Mouse (Mus musculus) urinary bladder, adult 2 months (tissue): Measurements from ENCODE around the gene Gpsm1. TPM values are rescaled to one million over a fixed set of nuclear protein-coding genes. Genes with fewer than 3 reads are reported as not detected.
A peak's percentile ranks its signal among the peaks of the same experiment; 100 is the strongest.

ENCODE experiments used
- DNase-seq: peaks from one replicate; pipeline ENCODE4 v3.0.0; 2022; ENCODE audit warnings: low spot score
- polyA plus RNA-seq: library from polyadenylated mRNA; depleted of rRNA; stranded (reverse); fragments of >200 nt; gene quantifications from 2 replicates; pipeline ENCODE4 v1.2.3, GENCODE M21; 2012; rRNA removed

The Gpsm1 gene
- polyA plus RNA-seq, result 17.1 and 20.7 TPM in 2 replicates

DNA sequence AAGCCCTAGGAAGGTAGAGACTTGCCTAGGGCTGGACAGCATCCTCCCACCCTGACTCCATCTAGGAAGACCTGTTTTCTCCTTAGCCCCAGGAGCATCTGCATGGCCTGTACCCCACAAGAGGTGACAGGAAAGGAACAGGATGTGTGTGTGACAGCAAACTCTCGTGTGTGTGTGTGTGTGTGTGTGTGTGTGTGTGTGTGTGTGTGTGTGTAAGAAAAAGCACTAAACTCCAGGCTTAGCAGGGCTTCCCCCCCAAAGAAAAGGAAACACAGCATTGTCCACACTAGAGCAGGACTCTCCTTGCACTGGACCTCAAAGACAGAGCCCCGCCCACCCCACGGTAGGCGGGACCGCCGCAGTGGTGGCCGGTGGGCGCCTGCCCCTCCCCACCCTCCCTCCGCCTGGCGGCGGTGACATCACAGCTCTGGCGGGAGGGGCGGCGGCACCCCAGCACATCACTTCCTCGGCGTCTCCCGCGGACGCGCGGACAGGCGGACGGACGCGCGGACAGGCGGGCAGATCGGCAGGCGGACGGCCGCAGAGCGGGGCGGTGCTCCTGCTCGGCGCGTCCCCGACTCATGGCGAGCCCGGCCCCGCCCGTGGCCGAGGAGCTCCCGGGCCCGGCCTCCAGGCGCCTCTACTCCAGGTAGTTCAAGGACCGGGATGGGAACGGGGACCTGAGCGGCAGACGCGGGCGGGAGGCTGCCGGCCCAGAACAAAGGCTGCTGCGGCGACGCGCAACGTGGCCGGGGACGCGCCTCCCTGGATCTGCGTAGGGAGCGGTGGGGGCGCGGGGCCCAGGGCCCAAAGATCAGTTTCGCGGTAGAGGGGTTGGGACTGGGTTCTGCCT, at the start of gene Gpsm1:
Gene Gpsm1 (plus strand): TSS at position 444 of the 853 bp plus-strand sequence.
- peak; percentile 68 for DNase-seq

- DNase-seq, result no peak
Measured at GRCm38 (mm10) chr2:26266066-26266742, 49.1 kb upstream of the Gpsm1 start.

DNA sequence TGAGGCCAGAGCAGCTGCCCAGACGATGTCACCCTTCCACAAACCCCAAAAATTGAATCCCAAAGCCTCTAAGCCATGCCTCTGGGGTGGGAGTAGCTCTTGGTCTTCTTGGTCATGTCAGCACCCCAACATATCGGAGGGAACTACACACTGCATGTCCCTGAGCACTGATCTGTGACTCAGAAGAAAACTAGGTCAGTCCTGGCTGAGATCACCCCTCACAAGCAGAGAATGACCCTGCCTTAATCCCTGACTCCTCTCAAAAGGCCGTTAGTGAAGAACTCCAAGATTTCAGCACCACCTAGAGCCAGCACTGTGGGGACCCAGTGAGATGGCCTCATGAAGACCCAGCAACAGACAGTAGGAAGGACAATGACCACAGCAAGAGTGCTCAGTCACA, 47.1 kb upstream of the Gpsm1 start:
- no peak for DNase-seq

DNA sequence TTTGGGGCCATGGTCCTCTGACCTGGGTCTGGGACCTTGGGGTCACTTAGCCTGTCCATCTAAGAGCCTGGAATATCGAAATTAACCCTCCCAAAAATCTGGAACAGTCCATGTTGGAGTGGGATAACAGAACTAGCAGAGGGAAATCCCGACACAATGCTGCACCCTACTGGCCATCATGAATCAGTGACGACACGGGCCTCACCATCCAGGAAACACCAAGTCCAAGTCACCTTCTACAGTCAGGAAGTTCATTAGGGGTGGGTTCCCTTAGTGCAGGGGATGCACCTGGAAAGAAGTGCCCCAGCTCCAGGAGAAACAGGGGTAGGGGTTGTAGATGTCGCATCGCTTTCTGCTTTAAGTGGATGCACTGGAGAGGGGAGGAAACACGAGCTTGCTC, 41.7 kb upstream of the Gpsm1 start:
- no peak for DNase-seq

DNA sequence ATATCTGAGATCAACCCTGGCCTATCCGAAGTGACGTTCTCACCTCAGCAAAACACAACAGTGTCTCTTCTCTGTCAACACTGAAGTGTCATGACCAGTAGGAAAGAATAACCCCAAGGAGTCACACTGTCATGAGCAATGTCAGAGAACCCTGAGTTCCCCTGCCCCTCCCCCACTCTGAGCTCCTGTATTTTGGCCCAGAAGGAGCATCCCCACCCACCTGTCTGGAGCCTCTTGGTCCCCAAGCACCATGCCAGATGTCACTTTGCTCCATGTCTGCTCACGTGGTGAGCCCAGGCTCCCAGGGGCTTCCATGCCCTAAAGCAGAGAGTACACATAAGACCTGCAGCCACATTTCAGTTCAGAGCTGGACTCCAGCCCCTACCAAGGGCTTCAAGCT, 35.6 kb upstream of the Gpsm1 start:
- no peak for DNase-seq

GRCm38 (mm10) chr2:26280594-26280993, 34.7 kb upstream of the Gpsm1 start:
- DNase-seq, result no peak

DNA sequence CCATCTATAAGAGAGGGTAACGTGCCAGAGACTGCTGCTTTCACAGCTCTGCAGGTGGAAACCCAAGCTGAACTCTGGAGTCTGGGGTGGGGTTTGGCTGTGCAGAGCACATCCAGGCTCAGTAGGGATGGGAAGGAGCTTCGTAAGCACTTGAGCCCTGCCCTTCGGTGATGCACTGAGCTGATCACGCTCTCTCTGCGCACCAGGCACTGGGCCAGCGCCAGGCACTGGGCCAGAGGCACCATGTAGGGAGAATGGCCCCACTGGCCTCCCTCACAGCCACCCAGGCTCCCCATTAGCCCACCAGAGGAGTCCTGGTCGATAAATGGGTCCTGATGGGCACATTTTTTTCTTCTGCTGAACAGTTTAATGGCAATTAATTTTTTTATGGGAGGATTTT, 29.5 kb upstream of the Gpsm1 start:
- DNase-seq, result no peak

DNA sequence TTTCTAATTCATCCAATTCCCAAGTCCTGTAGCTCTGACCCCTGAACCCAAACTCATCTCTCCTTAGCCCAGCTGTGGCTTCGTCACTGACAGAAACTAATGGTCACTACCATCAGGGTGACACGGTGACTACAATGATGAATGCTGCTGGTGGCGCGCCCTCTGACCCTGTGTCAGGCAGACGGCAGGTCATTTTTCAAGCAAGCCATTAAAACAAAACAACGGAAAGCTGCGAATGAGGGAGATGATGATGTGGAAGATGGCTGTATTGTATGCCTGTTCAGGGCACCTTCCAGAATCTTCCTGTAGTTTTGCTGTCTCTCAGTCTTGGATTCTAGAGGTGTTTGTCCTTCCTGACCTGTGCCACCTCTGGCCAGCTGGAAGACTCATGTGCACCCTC, 28.9 kb upstream of the Gpsm1 start:
- DNase-seq, result no peak

DNA sequence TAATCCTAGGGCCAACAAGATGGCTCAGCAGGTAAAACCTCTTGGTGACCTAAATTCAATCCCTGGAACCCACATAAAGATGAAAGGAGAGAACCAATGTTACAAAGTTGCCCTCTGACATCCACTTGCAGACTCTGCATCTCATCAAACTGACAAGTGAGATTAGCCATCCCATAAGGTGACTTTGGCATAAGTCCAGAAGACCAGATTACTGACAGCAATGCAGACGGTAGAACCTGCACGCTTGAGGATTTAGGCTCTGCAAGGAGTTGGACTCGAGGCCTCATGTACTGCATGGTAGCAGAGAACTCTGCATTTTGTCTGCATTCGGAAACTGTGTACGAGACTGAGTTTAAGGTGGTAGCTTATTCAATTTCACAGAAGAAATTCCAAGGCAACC, 25.2 kb upstream of the Gpsm1 start:
- no peak for DNase-seq

DNA sequence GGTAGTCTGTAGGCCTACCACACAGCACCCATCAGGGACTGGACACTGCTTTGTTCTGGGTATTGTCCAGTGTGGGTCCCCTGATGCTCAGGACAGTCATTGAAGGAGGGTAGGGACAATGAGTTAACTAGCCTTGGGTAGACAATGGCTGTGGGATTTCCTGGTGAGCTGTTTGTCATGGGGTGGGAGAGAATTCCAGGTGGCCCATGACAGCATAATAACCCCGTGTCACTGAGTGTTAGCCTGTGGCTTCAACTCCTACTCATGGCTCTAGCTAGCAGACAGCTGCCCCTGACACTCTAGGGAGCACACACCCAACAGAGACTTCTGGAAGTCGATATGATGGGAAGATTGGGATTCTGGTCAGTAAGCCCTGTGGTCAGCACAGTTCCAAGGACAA, 20.9 kb upstream of the Gpsm1 start, which contains the start of gene Ccdc187:
Gene Ccdc187 (minus strand): TSS at position 101 of the 400 bp plus-strand sequence.
- no peak for DNase-seq

DNA sequence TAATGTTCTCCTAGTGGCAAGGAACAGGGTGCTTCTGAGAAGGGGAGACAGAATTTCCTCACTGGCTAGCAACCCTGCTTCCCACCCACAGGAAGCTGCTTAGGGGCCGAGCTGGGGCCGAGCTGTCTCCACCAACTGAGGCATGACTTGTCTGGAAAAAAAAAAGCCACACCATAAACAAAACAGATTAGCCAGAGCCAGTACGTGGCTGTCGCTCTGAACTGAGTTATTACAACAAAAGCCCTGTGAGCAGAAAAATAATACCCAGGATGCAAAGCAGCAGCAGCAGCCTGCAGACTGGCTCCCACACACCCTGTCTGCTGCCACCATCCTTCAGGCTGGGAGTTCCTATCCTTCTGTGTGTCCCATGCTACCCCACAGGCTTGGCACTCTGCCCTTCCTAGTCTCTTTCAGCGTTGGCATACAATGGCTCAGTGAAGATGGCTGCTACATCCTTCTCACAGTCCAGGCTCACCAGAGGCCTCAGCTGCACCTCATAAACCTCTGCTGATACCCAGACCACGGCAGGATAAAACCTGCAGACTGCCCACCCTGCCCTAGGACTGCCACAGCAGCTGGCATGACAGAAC, 18.6 kb upstream of the Gpsm1 start:
- no peak for DNase-seq

DNA sequence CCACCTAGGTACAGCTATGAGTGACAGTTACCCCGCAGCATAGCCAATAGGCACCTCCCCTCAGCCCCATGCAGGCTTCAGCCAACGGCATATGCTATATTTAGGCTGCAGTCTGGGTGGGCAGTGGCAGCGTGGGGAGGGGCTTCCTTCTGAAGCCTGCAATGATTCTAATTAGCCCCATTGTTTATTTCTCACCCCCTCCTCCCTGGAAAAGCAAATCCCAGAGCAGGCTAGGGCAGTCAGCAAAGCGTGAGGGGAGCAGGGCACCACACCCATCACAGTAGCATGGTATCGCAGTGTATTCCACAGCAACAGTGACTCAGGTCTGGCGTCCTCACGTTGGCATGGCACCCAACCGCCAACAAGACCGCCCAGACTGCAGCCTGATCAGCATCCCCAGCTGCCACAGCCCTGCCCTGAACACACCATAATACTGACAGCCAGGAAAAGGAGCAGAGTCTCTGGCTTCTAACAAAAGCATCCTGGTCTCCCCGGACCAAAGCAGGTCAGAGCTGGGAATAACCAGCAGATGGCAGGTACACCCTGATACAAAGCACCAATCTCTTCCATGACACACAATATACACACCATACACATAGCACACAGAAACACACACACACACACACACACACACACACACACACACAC, 17.0 kb upstream of the Gpsm1 start:
- DNase-seq, result no peak

- no peak for DNase-seq
Measured at GRCm38 (mm10) chr2:26298856-26299230, 16.5 kb upstream of the Gpsm1 start.

- no peak for DNase-seq
Measured at GRCm38 (mm10) chr2:26299336-26299735, 16.0 kb upstream of the Gpsm1 start.

DNA sequence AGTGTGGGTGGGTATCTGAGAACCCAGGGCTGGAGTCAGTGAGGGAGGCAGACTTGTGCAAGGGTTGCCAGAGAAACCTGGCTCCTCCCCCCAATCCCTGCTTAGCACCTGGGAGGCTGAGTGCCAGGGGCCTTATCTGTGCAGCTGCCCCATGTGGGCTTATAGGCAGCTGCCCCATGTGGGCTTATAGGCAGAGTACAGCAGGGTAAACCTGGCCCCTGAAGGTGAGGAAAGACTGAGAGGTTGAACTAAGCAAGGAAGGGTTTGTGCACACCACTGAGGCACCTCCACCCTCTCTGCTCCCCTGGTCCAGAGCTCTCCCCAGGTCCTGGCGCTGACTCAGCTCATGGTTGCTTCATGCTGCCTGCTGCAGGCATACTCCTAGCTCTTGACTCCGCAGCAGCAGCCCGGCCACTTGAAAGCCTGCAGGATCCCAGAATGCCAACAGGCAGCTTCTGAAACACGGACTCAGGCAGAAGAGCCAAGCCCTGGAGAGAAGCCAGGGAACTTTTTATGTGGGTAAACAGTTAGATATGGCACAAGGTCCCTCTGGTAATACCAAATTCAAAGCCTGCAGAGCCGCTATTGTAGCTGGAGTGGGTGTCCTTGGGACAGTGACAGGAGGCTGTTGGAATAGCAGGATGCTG, 15.0 kb upstream of the Gpsm1 start:
- DNase-seq, result no peak

DNA sequence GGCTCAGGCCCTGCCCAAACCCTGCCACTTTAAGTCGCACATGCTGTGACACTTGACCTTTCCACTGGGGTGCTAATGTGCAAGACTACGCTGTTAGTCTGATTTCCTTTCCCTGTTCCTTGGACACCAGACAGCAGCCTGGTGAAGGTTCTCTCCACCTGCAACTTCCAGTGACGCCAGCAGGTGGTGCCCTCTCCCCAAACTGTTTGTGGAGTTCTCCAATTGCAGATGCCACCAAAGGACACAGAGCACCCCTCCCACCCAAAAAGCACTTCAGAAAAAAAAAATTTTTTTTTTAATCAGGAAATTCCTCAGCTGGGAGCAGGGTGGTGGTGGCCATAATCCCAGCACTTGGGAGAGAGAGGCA, 14.5 kb upstream of the Gpsm1 start:
- DNase-seq, result peak; percentile 69

- DNase-seq, result no peak
Measured at GRCm38 (mm10) chr2:26302005-26302503, 13.3 kb upstream of the Gpsm1 start.

GRCm38 (mm10) chr2:26304711-26305110, 10.6 kb upstream of the Gpsm1 start:
- DNase-seq, result no peak

GRCm38 (mm10) chr2:26305555-26305954, 9.8 kb upstream of the Gpsm1 start:
- DNase-seq, result no peak

DNA sequence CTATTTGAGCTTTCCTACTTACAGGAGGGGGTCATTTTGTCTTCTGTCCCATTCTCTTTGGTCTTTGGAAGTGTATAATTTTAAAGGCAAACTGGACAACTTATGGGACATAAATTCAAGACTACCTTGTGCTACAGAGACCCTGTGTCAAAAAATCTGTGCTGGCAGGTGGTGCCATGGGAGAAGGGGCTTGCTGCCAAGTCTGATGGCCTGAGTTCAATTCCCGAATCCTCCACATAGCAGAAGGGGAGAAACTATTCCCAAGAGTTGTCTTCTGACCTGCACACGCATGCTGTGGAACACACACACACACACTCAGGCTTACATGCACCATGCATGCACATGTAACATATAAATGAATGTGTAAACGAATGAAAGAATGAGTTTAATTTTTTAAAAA, 8.6 kb upstream of the Gpsm1 start:
- DNase-seq, result no peak

GRCm38 (mm10) chr2:26309739-26310138, 5.6 kb upstream of the Gpsm1 start:
- no peak for DNase-seq

GRCm38 (mm10) chr2:26311936-26312335, 3.4 kb upstream of the Gpsm1 start:
- no peak for DNase-seq
